Mouse (Mus musculus) neutrophil, adult 5-6 weeks (primary cell): ENCODE results near the gene Vmn1r5. TPM values are rescaled to one million over a fixed set of nuclear protein-coding genes. Genes with fewer than 3 reads are reported as not detected.
"Not testable (repeated sequence)": the region's sequence is repeated elsewhere in the genome, so short reads cannot be mapped to it uniquely, and the experiment has no call there.

Source experiments
- ATAC-seq: fragments of 151-379, 151-347 bp; 2 replicates; pipeline ENCODE4 v1.8.0; 2017; ENCODE audit warnings: mild to moderate bottlenecking, moderate TSS enrichment; ENCODE audit not compliant: insufficient number of reproducible peaks, poor library complexity, low FRiP score, severe bottlenecking; ENCODE audit errors: extremely low read depth
- total RNA-seq: library from RNA; stranded (forward); fragments of 200-1000 nt; gene quantifications from 2 replicates; pipeline ENCODE4 v1.2.3, GENCODE M21; 2017

The Vmn1r5 gene
- total RNA-seq: not detected in 2 replicates

DNA sequence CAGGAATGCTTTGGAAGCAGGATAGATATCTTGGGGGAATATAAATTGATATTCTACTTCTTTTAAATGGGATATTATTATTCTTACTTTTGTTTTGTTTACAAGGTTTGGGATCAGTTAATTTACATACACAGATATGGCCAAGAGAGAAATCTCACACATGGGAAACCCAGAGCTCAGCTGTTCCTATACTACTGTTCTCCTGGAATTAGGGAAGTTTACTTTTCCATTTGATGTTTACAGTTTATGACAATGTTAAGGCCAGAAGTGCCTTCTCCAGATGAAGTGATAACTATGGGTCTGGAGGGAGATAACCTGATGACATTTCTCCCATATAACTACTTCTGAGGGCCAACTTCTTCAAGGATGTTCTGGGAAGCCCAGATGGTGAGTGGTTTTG lies at the start of gene Vmn1r5:
TSS of gene Vmn1r5 (plus strand) at position 301 of the 400 bp plus-strand sequence.
- ATAC-seq: no peak

- ATAC-seq: no peak
Measured at GRCm38 (mm10) chr6:56923331-56923725, 46.7 kb upstream of the Vmn1r5 start.

- ATAC-seq: peak; percentile 93
Measured at GRCm38 (mm10) chr6:56923726-56924707, 46.1 kb upstream of the Vmn1r5 start, which contains the start of the genes Nt5c3 and Vmn1r4. TSS of gene Nt5c3 (minus strand) at chr6:56923932. TSS of gene Vmn1r4 (plus strand) at chr6:56924015.

- ATAC-seq: no peak
Measured at GRCm38 (mm10) chr6:56931648-56932415, 38.2 kb upstream of the Vmn1r5 start.

DNA sequence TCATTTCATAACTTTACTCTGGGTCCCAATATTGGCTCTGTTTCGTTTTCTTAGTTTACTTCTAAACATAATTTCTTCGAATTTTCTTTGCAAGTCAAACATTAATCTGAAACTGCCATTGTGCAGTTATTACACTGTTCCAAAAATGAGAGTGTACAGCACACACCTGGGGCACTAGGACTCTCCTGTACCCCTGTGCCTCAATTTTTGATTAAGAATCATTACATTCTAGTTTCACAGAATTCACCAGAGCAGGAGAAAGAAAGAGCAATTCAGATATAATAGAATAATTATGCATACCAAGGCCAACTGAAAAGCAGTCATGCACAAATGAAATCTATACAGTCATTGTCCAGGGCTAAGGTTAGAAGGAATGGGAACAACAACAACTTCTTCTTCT lies 37.6 kb upstream of the Vmn1r5 start:
- no peak for ATAC-seq

DNA sequence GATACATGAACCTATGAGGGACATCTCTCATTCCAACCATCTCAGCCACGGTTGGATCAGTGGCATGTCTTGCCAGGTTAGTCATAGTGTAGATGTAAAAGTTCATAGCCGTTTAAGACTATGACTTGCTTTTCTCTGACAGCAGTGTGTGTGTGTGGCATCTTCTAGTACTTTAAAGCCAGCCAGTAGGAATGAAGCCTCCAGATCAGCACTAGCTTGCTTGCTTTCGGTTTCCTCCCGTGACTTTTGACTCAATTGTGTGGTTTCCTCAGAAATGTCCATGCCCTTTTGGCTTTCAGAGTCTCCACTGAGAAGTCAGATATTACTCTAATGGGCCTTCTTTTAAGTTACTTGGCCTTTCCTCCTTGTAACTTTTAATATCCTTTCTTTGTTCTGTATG lies 35.7 kb upstream of the Vmn1r5 start:
- ATAC-seq: no peak

- ATAC-seq: no peak
Measured at GRCm38 (mm10) chr6:56956436-56956835, 13.6 kb upstream of the Vmn1r5 start.

- ATAC-seq: no peak
Measured at GRCm38 (mm10) chr6:56996943-56997342, 26.9 kb downstream of the Vmn1r5 start, which contains the start of gene Vmn1r6. TSS of gene Vmn1r6 (plus strand) at chr6:56997243.

DNA sequence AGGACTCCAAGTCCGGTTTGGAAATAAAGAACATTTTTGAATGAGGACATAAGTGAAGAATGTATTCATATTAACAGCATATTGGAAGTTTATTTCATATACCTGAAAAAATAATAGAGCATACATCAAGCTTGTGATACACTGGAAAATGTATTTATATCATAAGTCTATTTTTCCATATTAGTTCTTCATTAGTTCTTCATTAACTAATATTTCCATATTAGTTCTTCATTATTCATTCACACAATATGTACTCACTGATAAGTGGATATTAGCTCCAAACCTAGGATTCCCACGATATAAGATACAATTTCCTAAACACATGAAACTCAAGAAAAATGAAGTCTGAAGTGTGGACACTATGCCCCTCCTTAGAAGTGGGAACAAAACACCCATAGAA lies 55.2 kb downstream of the Vmn1r5 start, which contains the start of gene Vmn1r7:
TSS of gene Vmn1r7 (minus strand) at position 101 of the 400 bp plus-strand sequence.
- not testable (repeated sequence) for ATAC-seq

DNA sequence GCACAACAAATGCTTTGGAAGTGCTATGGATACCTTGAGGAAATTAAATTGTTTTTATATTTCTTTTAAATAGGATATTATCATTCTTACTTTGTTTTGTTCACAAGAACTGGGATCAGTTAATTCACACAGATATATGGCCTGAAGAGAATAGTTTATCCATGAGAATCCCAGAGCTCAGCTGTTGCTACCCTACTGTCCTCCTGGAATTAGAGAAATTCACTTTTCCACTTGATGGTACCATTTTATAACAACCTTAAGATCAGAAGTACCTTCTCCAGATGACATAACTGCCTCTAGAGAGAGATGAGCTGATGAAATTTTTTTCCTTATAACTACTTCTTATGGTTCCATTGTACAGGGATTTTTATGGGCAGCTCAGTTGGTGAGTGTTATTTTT lies 61.9 kb downstream of the Vmn1r5 start, which contains the start of gene Vmn1r8:
TSS of gene Vmn1r8 (plus strand) at position 301 of the 400 bp plus-strand sequence.
- no peak for ATAC-seq

DNA sequence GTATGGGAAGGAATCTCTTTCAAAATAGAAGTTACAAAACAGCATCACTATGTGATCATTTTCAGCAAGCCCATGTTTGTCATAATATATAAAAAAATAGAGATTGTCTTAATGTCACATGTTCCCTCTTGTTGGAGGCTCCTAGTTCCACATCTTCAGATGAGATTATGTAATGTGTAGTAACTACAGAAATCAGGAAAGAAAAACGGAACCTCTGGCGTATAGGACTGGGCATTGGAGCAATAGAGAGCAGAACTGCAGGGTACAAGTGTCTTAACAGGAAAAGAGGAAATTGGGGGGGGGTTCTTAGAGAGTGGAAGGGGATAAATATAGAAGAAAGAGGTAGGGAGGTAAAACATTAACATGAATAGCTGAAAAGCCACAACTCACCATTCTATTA lies 64.6 kb downstream of the Vmn1r5 start:
- no peak for ATAC-seq

Other genes starting within 250 kb of the Vmn1r5 start
- gene Kbtbd2, start 172.5 kb upstream of the Vmn1r5 start, total RNA-seq: 50.0 and 60.5 TPM in 2 replicates
- 0.47 TPM in 1 of 2 replicates, not detected in the other for gene Fkbp9, start 138.2 kb upstream of the Vmn1r5 start, total RNA-seq
- gene Nt5c3, start 46.3 kb upstream of the Vmn1r5 start, total RNA-seq: 42.7 and 45.7 TPM in 2 replicates
- 2.9 and 3.6 TPM in 2 replicates for gene Vmn1r4, start 46.3 kb upstream of the Vmn1r5 start, total RNA-seq
- gene Vmn1r6, start 27.0 kb downstream of the Vmn1r5 start, total RNA-seq: not detected in 2 replicates
- gene Vmn1r7, start 55.1 kb downstream of the Vmn1r5 start, total RNA-seq: not detected in 2 replicates
- not detected in 2 replicates for gene Vmn1r8, start 62.0 kb downstream of the Vmn1r5 start, total RNA-seq
- 0.58 TPM in 1 of 2 replicates, not detected in the other for gene Vmn1r9, start 96.5 kb downstream of the Vmn1r5 start, total RNA-seq
- gene Vmn1r10, start 139.2 kb downstream of the Vmn1r5 start, total RNA-seq: not detected in 2 replicates
- gene Vmn1r11, start 163.2 kb downstream of the Vmn1r5 start, total RNA-seq: not detected in 2 replicates
- not detected in 2 replicates for gene Vmn1r12, start 186.6 kb downstream of the Vmn1r5 start, total RNA-seq
- not detected in 2 replicates for gene Vmn1r13, start 233.0 kb downstream of the Vmn1r5 start, total RNA-seq